Mouse (Mus musculus): Measurements from ENCODE around the gene Clmn. TPM values are rescaled to one million over a fixed set of nuclear protein-coding genes. Genes with fewer than 3 reads are reported as not detected.
"Not testable (repeated sequence)": the region's sequence is repeated elsewhere in the genome, so short reads cannot be mapped to it uniquely, and the experiment has no call there.

Gene Clmn
- total and polyA plus RNA-seq, 2 experiments from 2014 or later = 1.8 to 2.0 TPM

DNA sequence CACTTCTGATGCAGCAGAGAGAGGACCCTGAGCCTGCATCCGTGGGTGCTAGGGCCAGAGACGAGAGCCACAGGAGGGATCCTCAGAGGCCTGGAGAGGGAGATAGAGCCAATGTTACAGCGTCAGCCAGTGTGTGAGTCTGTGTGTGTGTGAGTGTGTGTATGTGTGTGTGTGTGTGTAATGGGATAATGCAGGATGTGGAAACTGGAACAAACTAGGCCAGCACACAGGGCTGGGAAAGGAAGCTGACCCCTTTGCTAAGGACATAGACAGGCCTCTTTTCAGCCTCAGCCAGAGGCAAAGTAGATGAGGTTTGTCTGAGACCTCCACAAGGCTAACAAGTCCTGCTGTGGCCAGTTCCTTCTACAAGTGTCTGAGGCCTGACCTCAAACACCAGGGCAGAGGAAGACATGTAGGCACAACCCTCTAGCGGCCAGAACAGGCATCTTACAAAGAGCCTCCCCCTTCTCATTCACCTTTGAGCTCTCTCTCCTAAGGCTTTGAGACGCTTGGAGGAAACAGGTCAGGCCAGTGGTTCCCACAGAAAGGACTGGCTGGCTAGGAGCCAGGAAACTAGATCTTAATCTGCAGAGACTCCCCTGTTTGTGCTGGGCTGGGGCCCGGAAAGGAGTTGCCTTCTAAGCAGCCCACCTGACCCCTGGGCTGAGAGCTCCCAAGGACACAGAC lies 35.1 kb downstream of the Clmn start:
- Histone ChIP-seq H3K9me3 (ENCODE audit: low read length) (no peaks in the 10 kb centered on the region), H3K27ac (ENCODE audit: low read depth, low read length) (no peak overlapping the region), H3K4me3 (ENCODE audit: low read depth, low read length) (no peak overlapping the region), H3K36me3 (ENCODE audit: insufficient read depth) (no peaks in the 10 kb centered on the region), H3K9ac (no peak overlapping the region), H3K4me2 (ENCODE audit: low read depth) (no peak overlapping the region), H3K4me1 (ENCODE audit: insufficient read depth) (no peaks in the 10 kb centered on the region), H3K27me3 (ENCODE audit: insufficient read depth, low read length) (no peaks in the 10 kb centered on the region)
- WGBS = 41% methylated on average over 6 of the region's 6 CpGs
- DNase-seq (no peak), ATAC-seq (no peak)
- peak; percentile 48; the same call in 1 of the 2 replicates for TF ChIP-seq CTCF (IDR thresholded peaks at IDR 0.05; ENCODE audit: low read depth)

- H3K4me1 ChIP-seq (ENCODE audit: insufficient read depth); H3K36me3 ChIP-seq (ENCODE audit: insufficient read depth); H3K9me3 ChIP-seq (ENCODE audit: low read length); H3K4me3 ChIP-seq (ENCODE audit: low read depth, low read length); DNase-seq; H3K27me3 ChIP-seq (ENCODE audit: insufficient read depth, low read length); H3K4me2 ChIP-seq (ENCODE audit: low read depth); H3K9ac ChIP-seq; ATAC-seq; H3K27ac ChIP-seq (ENCODE audit: low read depth, low read length): not testable (repeated sequence)
- WGBS = 89% methylated on average over 4 of the region's 4 CpGs
Measured at GRCm38 (mm10) chr12:104828986-104829385, 35.9 kb downstream of the Clmn start.

- WGBS = 22% methylated on average over 6 of the region's 6 CpGs
- Histone ChIP-seq H3K9ac (no peak overlapping the region), H3K36me3 (ENCODE audit: insufficient read depth) (no peaks in the 10 kb centered on the region), H3K4me1 (ENCODE audit: insufficient read depth) (no peaks in the 10 kb centered on the region), H3K4me3 (ENCODE audit: low read depth, low read length) (no peak overlapping the region), H3K27me3 (ENCODE audit: insufficient read depth, low read length) (no peaks in the 10 kb centered on the region), H3K9me3 (ENCODE audit: low read length) (no peaks in the 10 kb centered on the region), H3K4me2 (ENCODE audit: low read depth) (no peak overlapping the region), H3K27ac (ENCODE audit: low read depth, low read length) (no peak overlapping the region)
- no peak for TF ChIP-seq CTCF (IDR thresholded peaks at IDR 0.05; ENCODE audit: low read depth)
- ATAC-seq = peak; percentile 33; the same call in 1 of the 2 replicates
- no peak for DNase-seq
Measured at GRCm38 (mm10) chr12:104827721-104828120, 37.2 kb downstream of the Clmn start.

DNA sequence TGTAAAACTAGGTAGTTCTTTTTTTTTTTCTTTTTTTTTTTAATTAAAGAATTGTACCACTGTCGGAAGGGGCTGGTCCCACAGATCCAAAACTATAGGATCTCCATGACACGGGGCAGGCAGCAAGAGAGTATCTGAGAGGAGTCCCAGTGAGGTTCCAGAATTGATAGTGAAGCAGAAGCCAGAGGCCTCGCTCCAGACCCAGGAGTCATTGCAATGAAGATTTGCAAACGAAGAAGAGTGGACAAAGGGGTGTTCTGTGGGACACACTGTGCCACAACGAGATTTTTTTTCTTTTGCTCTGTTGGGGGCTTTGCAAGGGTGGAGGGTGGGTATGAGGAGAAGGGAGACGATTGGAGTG lies 40.0 kb downstream of the Clmn start:
- Histone ChIP-seq H3K4me1 (ENCODE audit: insufficient read depth) (no peaks in the 10 kb centered on the region), H3K9me3 (ENCODE audit: low read length) (no peaks in the 10 kb centered on the region), H3K9ac (no peak overlapping the region), H3K27me3 (ENCODE audit: insufficient read depth, low read length) (no peaks in the 10 kb centered on the region), H3K27ac (ENCODE audit: low read depth, low read length) (no peak overlapping the region), H3K4me3 (ENCODE audit: low read depth, low read length) (no peak overlapping the region), H3K36me3 (ENCODE audit: insufficient read depth) (no peaks in the 10 kb centered on the region), H3K4me2 (ENCODE audit: low read depth) (no peak overlapping the region)
- 22% methylated on average over 6 of the region's 6 CpGs for WGBS
- ATAC-seq = no peak
- DNase-seq = no peak
- TF ChIP-seq CTCF (IDR thresholded peaks at IDR 0.05; ENCODE audit: low read depth) = no peak

DNA sequence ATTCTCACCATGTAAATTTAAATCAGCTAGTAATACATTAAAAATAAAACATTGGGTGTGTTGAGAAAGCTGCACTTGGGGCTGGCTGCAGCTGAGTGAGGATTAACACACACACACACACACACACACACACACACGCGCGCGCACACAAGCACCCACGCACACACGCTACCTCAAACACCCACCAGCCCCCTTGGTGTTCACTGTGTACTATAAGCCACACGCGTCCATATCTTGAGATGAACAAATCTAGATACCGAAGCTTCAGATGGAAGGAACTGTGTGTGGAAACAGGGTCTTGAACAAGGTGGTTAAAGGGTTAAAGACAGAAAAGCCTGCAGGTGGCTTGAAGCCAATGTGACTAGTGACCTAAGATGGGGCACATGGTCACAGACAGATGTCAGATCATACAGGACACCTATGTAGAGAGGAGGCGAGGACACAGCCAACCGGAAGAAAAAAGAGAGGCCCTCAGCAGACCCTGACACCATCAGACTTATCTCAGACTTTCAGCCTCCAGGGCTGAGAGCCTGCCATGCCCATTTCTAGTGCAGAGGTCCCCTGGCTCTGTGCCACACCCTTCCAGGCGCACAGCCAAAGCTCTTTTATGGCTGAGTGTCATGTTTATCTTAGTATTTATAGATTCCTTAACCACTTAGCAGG lies 40.5 kb downstream of the Clmn start:
- Histone ChIP-seq H3K4me1 (ENCODE audit: insufficient read depth) (no peaks in the 10 kb centered on the region), H3K9me3 (ENCODE audit: low read length) (no peaks in the 10 kb centered on the region), H3K4me2 (ENCODE audit: low read depth) (no peak overlapping the region), H3K27me3 (ENCODE audit: insufficient read depth, low read length) (no peaks in the 10 kb centered on the region), H3K9ac (no peak overlapping the region), H3K4me3 (ENCODE audit: low read depth, low read length) (no peak overlapping the region), H3K36me3 (ENCODE audit: insufficient read depth) (no peaks in the 10 kb centered on the region), H3K27ac (ENCODE audit: low read depth, low read length) (no peak overlapping the region)
- peak; percentile 70 for DNase-seq
- 0 out of 2 replicates have a peak, but pooled peaks have one; percentile 23 for ATAC-seq
- no peak for TF ChIP-seq CTCF (IDR thresholded peaks at IDR 0.05; ENCODE audit: low read depth)
- 71% methylated on average over 12 of the region's 12 CpGs for WGBS

DNA sequence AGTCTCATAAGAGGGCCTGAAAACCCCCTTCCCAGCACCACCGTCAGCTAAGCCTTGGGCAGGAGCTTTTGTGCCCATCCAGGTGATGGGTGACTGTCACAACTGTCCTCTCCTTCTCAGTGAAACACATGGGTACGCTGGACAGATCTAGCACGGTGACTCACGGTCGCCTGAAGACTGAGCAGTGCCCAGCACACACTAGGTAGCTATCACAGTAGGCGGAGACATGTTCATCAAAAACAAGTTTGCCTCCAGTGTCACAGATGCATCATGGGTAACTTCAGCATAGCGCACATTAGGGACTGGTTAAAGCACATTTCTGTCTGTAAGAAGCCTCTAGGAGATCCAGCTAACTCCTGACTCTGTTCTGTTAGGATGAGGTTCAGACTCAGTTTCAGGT lies 41.2 kb downstream of the Clmn start:
- Histone ChIP-seq H3K27ac (ENCODE audit: low read depth, low read length) (no peak overlapping the region), H3K9me3 (ENCODE audit: low read length) (no peaks in the 10 kb centered on the region), H3K9ac (no peak overlapping the region), H3K36me3 (ENCODE audit: insufficient read depth) (no peaks in the 10 kb centered on the region), H3K4me2 (ENCODE audit: low read depth) (no peak overlapping the region), H3K27me3 (ENCODE audit: insufficient read depth, low read length) (no peaks in the 10 kb centered on the region), H3K4me3 (ENCODE audit: low read depth, low read length) (no peak overlapping the region), H3K4me1 (ENCODE audit: insufficient read depth) (no peaks in the 10 kb centered on the region)
- TF ChIP-seq CTCF (IDR thresholded peaks at IDR 0.05; ENCODE audit: low read depth) = no peak
- WGBS = 94% methylated on average over 7 of the region's 7 CpGs
- ATAC-seq = no peak
- DNase-seq = no peak

- no peak overlapping the region for H3K4me3 ChIP-seq (ENCODE audit: low read depth, low read length)
- peak; percentile 23; the same call in 1 of the 2 replicates for TF ChIP-seq CTCF (IDR thresholded peaks at IDR 0.05; ENCODE audit: low read depth)
- H3K27me3 ChIP-seq (ENCODE audit: insufficient read depth, low read length) = no peaks in the 10 kb centered on the region
- no peaks in the 10 kb centered on the region for H3K9me3 ChIP-seq (ENCODE audit: low read length)
- ATAC-seq (no peak), DNase-seq (no peak)
- no peak overlapping the region for H3K27ac ChIP-seq (ENCODE audit: low read depth, low read length)
- H3K9ac ChIP-seq = no peak overlapping the region
- no peak overlapping the region for H3K4me2 ChIP-seq (ENCODE audit: low read depth)
- H3K4me1 ChIP-seq (ENCODE audit: insufficient read depth) = no peaks in the 10 kb centered on the region
- no peaks in the 10 kb centered on the region for H3K36me3 ChIP-seq (ENCODE audit: insufficient read depth)
- 90% methylated on average over 10 of the region's 10 CpGs for WGBS
Measured at GRCm38 (mm10) chr12:104822838-104823599, 41.9 kb downstream of the Clmn start.
